Mouse (Mus musculus) neural tube, embryonic 11.5 days (tissue): ENCODE data around the gene Ctf1. TPM values are rescaled to one million over a fixed set of nuclear protein-coding genes. Genes with fewer than 3 reads are reported as not detected.

ENCODE experiments used
- ATAC-seq: fragments of 200-750 bp; cut with Nextera tagmentation; 2 replicates; pipeline ENCODE4 v1.8.0; 2017; ENCODE audit warnings: moderate number of reproducible peaks, mild to moderate bottlenecking, moderate TSS enrichment, moderate library complexity; ENCODE audit not compliant: insufficient read depth, low FRiP score, low TSS enrichment
- DNase-seq: peaks from one replicate; pipeline ENCODE4 v3.0.0-alpha.2; 2015; ENCODE audit warnings: low spot score
- H3K27ac ChIP-seq: fragments of 300-500 bp; sonication (generic); 2 replicates; pipeline ENCODE4 v1.5.1; 2014; ENCODE audit warnings: low read depth, mild to moderate bottlenecking, low read length
- H3K27me3 ChIP-seq: fragments of 300-500 bp; sonication (generic); 2 replicates; pipeline ENCODE4 v1.6.1; 2014; ENCODE audit warnings: mild to moderate bottlenecking, low read length, mixed read lengths; ENCODE audit not compliant: control insufficient read depth, insufficient read depth
- H3K36me3 ChIP-seq: fragments of 300-500 bp; sonication (generic); 2 replicates; pipeline ENCODE4 v1.6.1; 2014; ENCODE audit warnings: mild to moderate bottlenecking, low read length, moderate library complexity, mixed read lengths; ENCODE audit not compliant: control insufficient read depth, insufficient read depth
- H3K4me1 ChIP-seq: fragments of 300-500 bp; sonication (generic); 2 replicates; pipeline ENCODE4 v1.6.1; 2014; ENCODE audit warnings: low read length, mixed read lengths; ENCODE audit not compliant: control insufficient read depth, insufficient read depth
- H3K4me2 ChIP-seq: fragments of 300-500 bp; sonication (generic); 2 replicates; pipeline ENCODE4 v1.6.1; 2014; ENCODE audit warnings: low read depth, mild to moderate bottlenecking, moderate library complexity
- H3K4me3 ChIP-seq: fragments of 300-500 bp; sonication (generic); 2 replicates; pipeline ENCODE4 v1.5.1; 2014; ENCODE audit warnings: low read depth, low read length
- H3K9ac ChIP-seq: fragments of 300-500 bp; sonication (generic); 2 replicates; pipeline ENCODE4 v1.6.1; 2014; ENCODE audit warnings: mild to moderate bottlenecking, low read length
- H3K9me3 ChIP-seq: fragments of 300-500 bp; sonication (generic); 2 replicates; pipeline ENCODE4 v1.6.1; 2016; ENCODE audit warnings: low read length; ENCODE audit not compliant: control insufficient read depth
- WGBS: fragments of 180-500 bp; shearing (Covaris S2); extraction: QIAGEN DNeasy Blood & Tissue Kit; methylation state at CpG from one replicate; pipeline ENCODE4 v1.1.7; 2014; 5-methylcytosine and 5-hydroxymethylcytosine counted together
- polyA plus RNA-seq: library from polyadenylated mRNA; unstranded; fragments of >200 nt; fragmentation: Nextera tagmentation; extraction: Ambion mirVana; gene quantifications from 2 replicates; pipeline ENCODE4 v1.2.1, GENCODE M21; 2014

Ctf1 gene
- polyA plus RNA-seq, 1 experiment from 2014 or later, result 6.0 TPM

- ATAC-seq, result no peak
- WGBS, result 75% methylated on average over 6 of the region's 6 CpGs
- Histone ChIP-seq H3K4me3 (no peak overlapping the region), H3K4me1 (peaks cover 12% of the 10 kb centered on the region), H3K4me2 (no peak overlapping the region), H3K9me3 (no peaks in the 10 kb centered on the region), H3K27me3 (no peaks in the 10 kb centered on the region), H3K9ac (no peak overlapping the region), H3K36me3 (peaks cover 2% of the 10 kb centered on the region; the same call in 1 of the 2 replicates), H3K27ac (no peak overlapping the region)
- DNase-seq, result no peak
Measured at GRCm38 (mm10) chr7:127704598-127704997, 7.9 kb upstream of the Ctf1 start.

DNA sequence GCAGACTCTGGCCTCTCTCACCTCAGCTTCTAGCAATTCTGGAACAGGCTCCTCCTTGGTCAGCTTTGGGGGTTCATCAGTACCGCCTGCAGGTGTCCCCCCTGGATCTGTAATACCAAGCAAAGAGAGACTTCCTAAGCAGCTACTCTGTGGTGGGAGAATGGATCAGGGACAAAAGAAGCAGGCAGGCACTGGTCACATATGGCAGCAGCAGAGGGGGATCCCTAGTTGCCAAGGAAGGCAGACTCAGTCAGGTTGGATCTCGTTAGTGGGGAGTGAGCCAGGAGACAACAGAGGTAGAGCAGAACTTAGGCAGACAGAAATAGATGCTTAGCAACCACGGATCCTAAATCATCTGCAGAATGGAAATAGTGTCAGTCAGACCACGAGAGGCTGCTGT, 6.8 kb upstream of the Ctf1 start:
- H3K36me3 ChIP-seq, result peaks cover 2% of the 10 kb centered on the region; the same call in 1 of the 2 replicates

GRCm38 (mm10) chr7:127707045-127707956, 5.2 kb upstream of the Ctf1 start:
- H3K36me3 ChIP-seq, result peaks cover 2% of the 10 kb centered on the region; the same call in 1 of the 2 replicates
- H3K27me3 ChIP-seq, result no peaks in the 10 kb centered on the region
- H3K4me3 ChIP-seq, result peak overlapping the region; percentile 71
- no peaks in the 10 kb centered on the region for H3K9me3 ChIP-seq
- ATAC-seq (0 out of 2 replicates have a peak, but pooled peaks have one; percentile 4), DNase-seq (no peak)
- peak overlapping the region; percentile 71 for H3K4me2 ChIP-seq
- H3K9ac ChIP-seq, result peak overlapping the region; percentile 82
- WGBS, result 23% methylated on average over 22 of the region's 22 CpGs
- H3K4me1 ChIP-seq, result peaks cover 19% of the 10 kb centered on the region
- peak overlapping the region; percentile 94 for H3K27ac ChIP-seq

More for the DNA sequence above, 6.8 kb upstream of the Ctf1 start:
- Histone ChIP-seq H3K9ac (no peak overlapping the region), H3K4me2 (no peak overlapping the region), H3K9me3 (no peaks in the 10 kb centered on the region), H3K4me1 (peaks cover 12% of the 10 kb centered on the region), H3K27ac (no peak overlapping the region), H3K27me3 (no peaks in the 10 kb centered on the region), H3K4me3 (no peak overlapping the region)
- 79% methylated on average over 4 of the region's 4 CpGs for WGBS
- ATAC-seq (no peak), DNase-seq (no peak)

DNA sequence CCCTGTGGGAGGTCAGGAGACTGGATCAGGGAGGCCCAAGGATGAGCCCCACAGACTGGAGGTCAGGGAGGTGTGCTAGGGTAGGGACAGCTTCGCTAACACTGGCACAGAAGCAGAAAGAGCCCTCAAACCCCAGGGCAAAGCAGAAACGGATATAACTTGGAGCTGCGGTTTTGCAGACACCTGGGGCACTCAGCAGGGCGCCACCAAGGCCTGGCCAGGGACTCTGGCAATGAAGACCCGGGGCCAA, 4.7 kb upstream of the Ctf1 start:
- peak overlapping the region; percentile 82 for H3K9ac ChIP-seq
- peak; percentile 5; the same call in 1 of the 2 replicates for ATAC-seq
- peaks cover 23% of the 10 kb centered on the region for H3K4me1 ChIP-seq
- no peaks in the 10 kb centered on the region for H3K27me3 ChIP-seq
- H3K4me2 ChIP-seq, result peak overlapping the region; percentile 71
- 0% methylated on average over 5 of the region's 5 CpGs for WGBS
- DNase-seq, result no peak
- H3K9me3 ChIP-seq, result no peaks in the 10 kb centered on the region
- H3K27ac ChIP-seq, result peak overlapping the region; percentile 94
- H3K36me3 ChIP-seq, result peaks cover 2% of the 10 kb centered on the region; the same call in 1 of the 2 replicates
- H3K4me3 ChIP-seq, result peak overlapping the region; percentile 71

- under 1% methylated on average over 81 of the region's 90 CpGs for WGBS
- Histone ChIP-seq H3K27me3 (no peaks in the 10 kb centered on the region), H3K4me2 (peak within 1 kb of the TSS; percentile 71), H3K9ac (peak within 1 kb of the TSS; percentile 82), H3K4me1 (peaks cover 24% of the 10 kb centered on the region), H3K4me3 (peak within 1 kb of the TSS; percentile 71), H3K27ac (peak within 1 kb of the TSS; percentile 94), H3K36me3 (peaks cover 2% of the 10 kb centered on the region; the same call in 1 of the 2 replicates), H3K9me3 (no peaks in the 10 kb centered on the region)
- DNase-seq (peak; percentile 94), ATAC-seq (peak; percentile 78)
Measured at GRCm38 (mm10) chr7:127708207-127709078, 4.1 kb upstream of the Ctf1 start, which contains the start of gene Bcl7c. TSS of gene Bcl7c (minus strand) at chr7:127708933.

GRCm38 (mm10) chr7:127709261-127709979, 3.1 kb upstream of the Ctf1 start:
- 77% methylated on average over 5 of the region's 5 CpGs for WGBS
- H3K27ac ChIP-seq, result 0 out of 2 replicates have a peak overlapping the region, but pooled peaks have one; percentile 23
- no peak for ATAC-seq
- no peaks in the 10 kb centered on the region for H3K9me3 ChIP-seq
- peaks cover 2% of the 10 kb centered on the region; the same call in 1 of the 2 replicates for H3K36me3 ChIP-seq
- DNase-seq, result no peak
- H3K27me3 ChIP-seq, result no peaks in the 10 kb centered on the region
- peak overlapping the region; percentile 71 for H3K4me3 ChIP-seq
- H3K4me1 ChIP-seq, result peaks cover 24% of the 10 kb centered on the region
- peak overlapping the region; percentile 71 for H3K4me2 ChIP-seq
- peak overlapping the region; percentile 82; the same call in 1 of the 2 replicates for H3K9ac ChIP-seq

- H3K9me3 ChIP-seq, result no peaks in the 10 kb centered on the region
- H3K27ac ChIP-seq, result no peak overlapping the region
- H3K4me1 ChIP-seq, result peaks cover 24% of the 10 kb centered on the region
- WGBS, result 90% methylated on average over 3 of the region's 3 CpGs
- H3K4me3 ChIP-seq, result no peak overlapping the region
- no peak for DNase-seq
- H3K4me2 ChIP-seq, result no peak overlapping the region
- ATAC-seq, result no peak
- H3K9ac ChIP-seq, result no peak overlapping the region
- H3K36me3 ChIP-seq, result peaks cover 2% of the 10 kb centered on the region; the same call in 1 of the 2 replicates
- H3K27me3 ChIP-seq, result no peaks in the 10 kb centered on the region
Measured at GRCm38 (mm10) chr7:127711031-127711430, 1.5 kb upstream of the Ctf1 start.

DNA sequence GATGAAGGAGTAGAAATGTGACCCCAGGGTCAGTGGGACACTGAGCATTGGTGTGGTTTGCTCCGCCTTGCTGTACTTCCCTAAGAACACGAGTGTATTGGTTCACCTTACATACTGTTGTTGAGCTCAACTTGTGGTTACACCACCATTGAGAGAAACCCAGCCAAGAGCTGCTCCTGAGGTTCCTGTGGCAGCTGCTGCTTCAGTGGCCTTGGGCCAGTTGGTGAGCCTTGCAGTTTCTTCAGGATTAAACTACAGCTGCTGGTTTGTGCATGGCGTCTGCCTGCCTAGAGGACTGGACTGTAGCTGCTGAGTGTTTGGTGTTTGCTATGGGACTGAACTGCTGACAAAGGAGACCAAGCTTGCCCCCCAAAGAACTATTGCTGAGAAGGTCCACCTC, 1.1 kb upstream of the Ctf1 start:
- no peak overlapping the region for H3K4me2 ChIP-seq
- H3K9me3 ChIP-seq, result no peaks in the 10 kb centered on the region
- no peaks in the 10 kb centered on the region for H3K36me3 ChIP-seq
- H3K4me1 ChIP-seq, result peaks cover 24% of the 10 kb centered on the region
- H3K4me3 ChIP-seq, result no peak overlapping the region
- WGBS, result 75% methylated on average over 3 of the region's 3 CpGs
- no peak overlapping the region for H3K27ac ChIP-seq
- no peak overlapping the region for H3K9ac ChIP-seq
- no peaks in the 10 kb centered on the region for H3K27me3 ChIP-seq
- no peak for ATAC-seq
- no peak for DNase-seq
